Mouse (Mus musculus) bone marrow macrophage, adult 2 months (primary cell): ENCODE data around the gene Ank3.

ENCODE experiments used
- CTCF ChIP-seq: IDR thresholded peaks from 2 replicates; pipeline ENCODE4 v1.5.1; 2012; ENCODE audit warnings: low read depth, mild to moderate bottlenecking, low read length, moderate library complexity
- POLR2A ChIP-seq: IDR thresholded peaks from 2 replicates; pipeline ENCODE4 v1.6.1; 2012; ENCODE audit warnings: mild to moderate bottlenecking, low read depth, low read length, borderline replicate concordance

DNA sequence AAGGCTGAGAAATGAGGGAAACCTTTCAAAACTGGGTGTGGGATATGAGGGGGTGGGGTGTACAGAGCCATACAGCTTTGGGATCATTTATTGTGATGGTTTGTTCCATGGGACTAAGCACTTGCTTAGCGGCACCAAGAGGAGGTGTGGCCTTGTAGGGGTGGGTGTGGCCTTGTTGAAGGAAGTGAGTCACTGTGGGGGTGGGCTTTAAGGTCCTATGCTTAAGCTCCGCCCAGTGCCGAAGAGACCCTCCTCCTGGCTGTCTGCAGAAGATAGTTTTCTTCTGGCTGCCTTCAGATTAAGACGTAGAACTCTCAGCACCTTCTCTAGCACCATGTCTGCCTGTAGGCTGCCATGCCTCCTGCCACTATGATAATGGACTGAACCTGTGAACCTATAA lies 9.1 kb upstream of the Ank3 start:
- TF ChIP-seq CTCF (no peak), POLR2A (no peak)
